Mouse (Mus musculus): ENCODE measurements around the gene Dnajc21. TPM values are rescaled to one million over a fixed set of nuclear protein-coding genes. Genes with fewer than 3 reads are reported as not detected.

Gene Dnajc21
- polyA plus RNA-seq, 1 experiment, result 133 TPM

GRCm38 (mm10) chr15:10463555-10463954, 6.8 kb downstream of the Dnajc21 start:
- H3K4me3 ChIP-seq (ENCODE audit: low read depth, low read length), result no peak overlapping the region
- no peak overlapping the region for H3K9ac ChIP-seq (ENCODE audit: low read depth, poor library complexity, severe bottlenecking)
- H3K36me3 ChIP-seq (ENCODE audit: control insufficient read depth, insufficient read depth, low read length, poor library complexity, severe bottlenecking), result peaks cover 47% of the 10 kb centered on the region
- H3K27ac ChIP-seq (ENCODE audit: insufficient read depth, low read length), result 0 out of 2 replicates have a peak overlapping the region, but pooled peaks have one; percentile 32
- no peaks in the 10 kb centered on the region for H3K4me1 ChIP-seq (ENCODE audit: control insufficient read depth, insufficient read depth, low read length)
- H3K27me3 ChIP-seq (ENCODE audit: control insufficient read depth, insufficient read depth, low read length, poor library complexity, severe bottlenecking), result no peaks in the 10 kb centered on the region
- TF ChIP-seq EP300 (IDR thresholded peaks at IDR 0.05; ENCODE audit: insufficient read depth, low read depth, low read length) (no peak), CTCF (IDR thresholded peaks at IDR 0.05; ENCODE audit: low read depth, low read length) (no peak)
- peaks cover 6% of the 10 kb centered on the region; the same call in 1 of the 2 replicates for H3K9me3 ChIP-seq (replicated peaks; ENCODE audit: control insufficient read depth, insufficient read depth, low read length, poor library complexity, severe bottlenecking)

- H3K27me3 ChIP-seq (ENCODE audit: control insufficient read depth, insufficient read depth, low read length, poor library complexity, severe bottlenecking), result no peaks in the 10 kb centered on the region
- H3K9me3 ChIP-seq (replicated peaks; ENCODE audit: control insufficient read depth, insufficient read depth, low read length, poor library complexity, severe bottlenecking), result peaks cover 6% of the 10 kb centered on the region; the same call in 1 of the 2 replicates
- no peak overlapping the region for H3K27ac ChIP-seq (ENCODE audit: insufficient read depth, low read length)
- H3K36me3 ChIP-seq (ENCODE audit: control insufficient read depth, insufficient read depth, low read length, poor library complexity, severe bottlenecking), result peaks cover 57% of the 10 kb centered on the region
- no peaks in the 10 kb centered on the region for H3K4me1 ChIP-seq (ENCODE audit: control insufficient read depth, insufficient read depth, low read length)
- H3K4me3 ChIP-seq (ENCODE audit: low read depth, low read length), result no peak overlapping the region
- H3K9ac ChIP-seq (ENCODE audit: low read depth, poor library complexity, severe bottlenecking), result no peak overlapping the region
- TF ChIP-seq POLR2A (IDR thresholded peaks at IDR 0.05; ENCODE audit: insufficient read depth, low read length), result no peak
- no peak for TF ChIP-seq EP300 (IDR thresholded peaks at IDR 0.05; ENCODE audit: insufficient read depth, low read depth, low read length)
- no peak for TF ChIP-seq CTCF (IDR thresholded peaks at IDR 0.05; ENCODE audit: low read depth, low read length)
Measured at GRCm38 (mm10) chr15:10460986-10461385, 9.3 kb downstream of the Dnajc21 start.

- no peak for TF ChIP-seq CTCF (IDR thresholded peaks at IDR 0.05; ENCODE audit: low read depth, low read length)
- TF ChIP-seq EP300 (IDR thresholded peaks at IDR 0.05; ENCODE audit: insufficient read depth, low read depth, low read length), result no peak
- TF ChIP-seq POLR2A (IDR thresholded peaks at IDR 0.05; ENCODE audit: insufficient read depth, low read length), result no peak
- H3K36me3 ChIP-seq (ENCODE audit: control insufficient read depth, insufficient read depth, low read length, poor library complexity, severe bottlenecking), result peaks cover 51% of the 10 kb centered on the region
- no peak overlapping the region for H3K27ac ChIP-seq (ENCODE audit: insufficient read depth, low read length)
- H3K9ac ChIP-seq (ENCODE audit: low read depth, poor library complexity, severe bottlenecking), result no peak overlapping the region
- no peaks in the 10 kb centered on the region for H3K9me3 ChIP-seq (replicated peaks; ENCODE audit: control insufficient read depth, insufficient read depth, low read length, poor library complexity, severe bottlenecking)
- H3K27me3 ChIP-seq (ENCODE audit: control insufficient read depth, insufficient read depth, low read length, poor library complexity, severe bottlenecking), result no peaks in the 10 kb centered on the region
- H3K4me3 ChIP-seq (ENCODE audit: low read depth, low read length), result no peak overlapping the region
- H3K4me1 ChIP-seq (ENCODE audit: control insufficient read depth, insufficient read depth, low read length), result no peaks in the 10 kb centered on the region
Measured at GRCm38 (mm10) chr15:10447102-10447501, 23.2 kb downstream of the Dnajc21 start.

GRCm38 (mm10) chr15:10442275-10442674, 28.0 kb downstream of the Dnajc21 start:
- Histone ChIP-seq H3K27ac (ENCODE audit: insufficient read depth, low read length) (no peak overlapping the region), H3K9ac (ENCODE audit: low read depth, poor library complexity, severe bottlenecking) (no peak overlapping the region), H3K36me3 (ENCODE audit: control insufficient read depth, insufficient read depth, low read length, poor library complexity, severe bottlenecking) (peaks cover 41% of the 10 kb centered on the region), H3K9me3 (replicated peaks; ENCODE audit: control insufficient read depth, insufficient read depth, low read length, poor library complexity, severe bottlenecking) (no peaks in the 10 kb centered on the region), H3K4me3 (ENCODE audit: low read depth, low read length) (no peak overlapping the region), H3K27me3 (ENCODE audit: control insufficient read depth, insufficient read depth, low read length, poor library complexity, severe bottlenecking) (no peaks in the 10 kb centered on the region), H3K4me1 (ENCODE audit: control insufficient read depth, insufficient read depth, low read length) (no peaks in the 10 kb centered on the region)
- TF ChIP-seq CTCF (IDR thresholded peaks at IDR 0.05; ENCODE audit: low read depth, low read length), result no peak
- no peak for TF ChIP-seq POLR2A (IDR thresholded peaks at IDR 0.05; ENCODE audit: insufficient read depth, low read length)
- TF ChIP-seq EP300 (IDR thresholded peaks at IDR 0.05; ENCODE audit: insufficient read depth, low read depth, low read length), result no peak

GRCm38 (mm10) chr15:10441493-10441892, 28.8 kb downstream of the Dnajc21 start:
- no peak overlapping the region for H3K4me3 ChIP-seq (ENCODE audit: low read depth, low read length)
- no peak overlapping the region for H3K27ac ChIP-seq (ENCODE audit: insufficient read depth, low read length)
- peaks cover 38% of the 10 kb centered on the region for H3K36me3 ChIP-seq (ENCODE audit: control insufficient read depth, insufficient read depth, low read length, poor library complexity, severe bottlenecking)
- no peaks in the 10 kb centered on the region for H3K27me3 ChIP-seq (ENCODE audit: control insufficient read depth, insufficient read depth, low read length, poor library complexity, severe bottlenecking)
- H3K9ac ChIP-seq (ENCODE audit: low read depth, poor library complexity, severe bottlenecking), result no peak overlapping the region
- H3K4me1 ChIP-seq (ENCODE audit: control insufficient read depth, insufficient read depth, low read length), result no peaks in the 10 kb centered on the region
- H3K9me3 ChIP-seq (replicated peaks; ENCODE audit: control insufficient read depth, insufficient read depth, low read length, poor library complexity, severe bottlenecking), result no peaks in the 10 kb centered on the region
- TF ChIP-seq POLR2A (IDR thresholded peaks at IDR 0.05; ENCODE audit: insufficient read depth, low read length), result no peak
- TF ChIP-seq EP300 (IDR thresholded peaks at IDR 0.05; ENCODE audit: insufficient read depth, low read depth, low read length), result no peak
- no peak for TF ChIP-seq CTCF (IDR thresholded peaks at IDR 0.05; ENCODE audit: low read depth, low read length)

- Histone ChIP-seq H3K4me3 (ENCODE audit: low read depth, low read length) (no peak overlapping the region), H3K27me3 (ENCODE audit: control insufficient read depth, insufficient read depth, low read length, poor library complexity, severe bottlenecking) (no peaks in the 10 kb centered on the region), H3K9ac (ENCODE audit: low read depth, poor library complexity, severe bottlenecking) (no peak overlapping the region), H3K27ac (ENCODE audit: insufficient read depth, low read length) (no peak overlapping the region), H3K4me1 (ENCODE audit: control insufficient read depth, insufficient read depth, low read length) (no peaks in the 10 kb centered on the region), H3K9me3 (replicated peaks; ENCODE audit: control insufficient read depth, insufficient read depth, low read length, poor library complexity, severe bottlenecking) (no peaks in the 10 kb centered on the region), H3K36me3 (ENCODE audit: control insufficient read depth, insufficient read depth, low read length, poor library complexity, severe bottlenecking) (peaks cover 30% of the 10 kb centered on the region)
- TF ChIP-seq CTCF (IDR thresholded peaks at IDR 0.05; ENCODE audit: low read depth, low read length), result no peak
- TF ChIP-seq EP300 (IDR thresholded peaks at IDR 0.05; ENCODE audit: insufficient read depth, low read depth, low read length), result no peak
- TF ChIP-seq POLR2A (IDR thresholded peaks at IDR 0.05; ENCODE audit: insufficient read depth, low read length), result no peak
Measured at GRCm38 (mm10) chr15:10439963-10440362, 30.4 kb downstream of the Dnajc21 start.

Data from ES-Bruce4 (cell line).